In genomic region chr6:30460750-30461446, GRCm38 (mm10) we compare ENCODE assay signal across 8 mouse cellular contexts. TPM values are rescaled to one million over a fixed set of nuclear protein-coding genes. Genes with fewer than 3 reads are reported as not detected.
DNase-seq lines count a peak whose midpoint lies in the region; ATAC-seq and TF ChIP-seq lines count a peak whose summit lies in the region.

No protein-coding gene starts in this region.

- WGBS in thymus, adult 2 months = 51% methylated on average over 19 of the region's 19 CpGs
- WGBS in forebrain, embryonic 13.5 days = 7% methylated on average over 19 of the region's 19 CpGs
- WGBS in hindbrain, embryonic 12.5 days = 14% methylated on average over 19 of the region's 19 CpGs
- 32% methylated on average over 18 of the region's 19 CpGs for WGBS in liver, postnatal 0 days (ENCODE audit: insufficient replicate concordance)

- H3K9me3 ChIP-seq in forebrain, embryonic 13.5 days (replicated peaks) = no peaks in the 10 kb centered on the region
- H3K9me3 ChIP-seq in hindbrain, embryonic 12.5 days (replicated peaks) = no peaks in the 10 kb centered on the region; the same call in 1 of the 2 replicates
- no peaks in the 10 kb centered on the region for H3K9me3 ChIP-seq in liver, postnatal 0 days (ENCODE audit: low read length)

- TF ChIP-seq POLR2A in thymus, adult 2 months (IDR thresholded peaks at IDR 0.05; ENCODE audit: control insufficient read depth, extremely low read depth, insufficient read depth, low read length, poor library complexity) = no peak

- peak overlapping the region; percentile 73 for H3K9ac ChIP-seq in forebrain, embryonic 13.5 days
- H3K9ac ChIP-seq in hindbrain, embryonic 12.5 days = peak overlapping the region; percentile 50
- H3K9ac ChIP-seq in liver, postnatal 0 days (replicated peaks) = no peak overlapping the region

- peaks cover 12% of the 10 kb centered on the region for H3K4me1 ChIP-seq in thymus, adult 2 months (replicated peaks; ENCODE audit: control insufficient read depth, insufficient read depth, low read length)
- peaks cover 34% of the 10 kb centered on the region for H3K4me1 ChIP-seq in forebrain, embryonic 13.5 days
- peaks cover 34% of the 10 kb centered on the region for H3K4me1 ChIP-seq in hindbrain, embryonic 12.5 days
- H3K4me1 ChIP-seq in liver, postnatal 0 days (ENCODE audit: insufficient read depth) = peaks cover 21% of the 10 kb centered on the region

- no peak overlapping the region for H3K4me3 ChIP-seq in thymus, adult 2 months (ENCODE audit: control insufficient read depth, insufficient read depth, low read length)
- peak overlapping the region; percentile 6 for H3K4me3 ChIP-seq in forebrain, embryonic 13.5 days
- peak overlapping the region; percentile 12; the same call in 1 of the 2 replicates for H3K4me3 ChIP-seq in hindbrain, embryonic 12.5 days
- no peak overlapping the region for H3K4me3 ChIP-seq in liver, postnatal 0 days (ENCODE audit: low read depth, low read length)

- peak; percentile 20 for DNase-seq in thymus, adult 2 months
- no peak for DNase-seq in thymus, adult 18-20 months
- DNase-seq in layer of hippocampus, adult 9-10 months (ENCODE audit: low spot score) = peak; percentile 44
- peak; percentile 68 for DNase-seq in liver, postnatal 0 days
- DNase-seq in retina, postnatal 1 day = peak; percentile 92
- no peak for DNase-seq in urinary bladder, postnatal 36 days (ENCODE audit: low spot score in 2 of 2)

- peak; percentile 96 for ATAC-seq in forebrain, embryonic 13.5 days
- ATAC-seq in hindbrain, embryonic 12.5 days (ENCODE audit: low FRiP score) = peak; percentile 91
- peak; percentile 88 for ATAC-seq in liver, postnatal 0 days

- no peaks in the 10 kb centered on the region; the same call in 1 of the 2 replicates for H3K27me3 ChIP-seq in thymus, adult 2 months (ENCODE audit: control insufficient read depth, insufficient read depth, low read length)
- no peaks in the 10 kb centered on the region for H3K27me3 ChIP-seq in forebrain, embryonic 13.5 days
- no peaks in the 10 kb centered on the region for H3K27me3 ChIP-seq in hindbrain, embryonic 12.5 days
- peaks cover 7% of the 10 kb centered on the region; the same call in 1 of the 2 replicates for H3K27me3 ChIP-seq in liver, postnatal 0 days (ENCODE audit: insufficient read depth, low read length)

- no peak for TF ChIP-seq CTCF in thymus, adult 2 months (IDR thresholded peaks at IDR 0.05; ENCODE audit: borderline replicate concordance, control insufficient read depth, extremely low read depth, insufficient read depth, low read length, poor library complexity)
- no peak for TF ChIP-seq CTCF in liver, postnatal 0 days (IDR thresholded peaks at IDR 0.05; ENCODE audit: low read depth)

- H3K36me3 ChIP-seq in thymus, adult 2 months (ENCODE audit: control insufficient read depth, insufficient read depth, low read length) = no peaks in the 10 kb centered on the region
- no peaks in the 10 kb centered on the region for H3K36me3 ChIP-seq in forebrain, embryonic 13.5 days (ENCODE audit: poor library complexity, severe bottlenecking)
- H3K36me3 ChIP-seq in hindbrain, embryonic 12.5 days = no peaks in the 10 kb centered on the region
- H3K36me3 ChIP-seq in liver, postnatal 0 days (replicated peaks; ENCODE audit: insufficient read depth, low read length) = no peaks in the 10 kb centered on the region

- peak overlapping the region; percentile 68 for H3K4me2 ChIP-seq in forebrain, embryonic 13.5 days
- peak overlapping the region; percentile 57 for H3K4me2 ChIP-seq in hindbrain, embryonic 12.5 days (replicated peaks)
- H3K4me2 ChIP-seq in liver, postnatal 0 days (ENCODE audit: low read depth, low read length) = peak overlapping the region; percentile 82

- no peak for TF ChIP-seq EP300 in liver, postnatal 0 days (IDR thresholded peaks at IDR 0.05; ENCODE audit: low read depth)

- H3K27ac ChIP-seq in thymus, adult 2 months (ENCODE audit: control insufficient read depth, insufficient read depth, low read length) = no peak overlapping the region
- H3K27ac ChIP-seq in forebrain, embryonic 13.5 days = peak overlapping the region; percentile 99
- H3K27ac ChIP-seq in hindbrain, embryonic 12.5 days = peak overlapping the region; percentile 98
- H3K27ac ChIP-seq in liver, postnatal 0 days (ENCODE audit: low read depth) = 0 out of 2 replicates have a peak overlapping the region, but pooled peaks have one; percentile 16

RNA-seq across cellular contexts. Expression of gene Tmem209, which starts 48.7 kb away (rescaled TPM):
- 79.5 and 80.2 TPM in 2 replicates for polyA plus RNA-seq in thymus, adult 2 months (2012; rRNA removed)
- polyA plus RNA-seq in forebrain, embryonic 13.5 days (2015; fragmentation: Nextera tagmentation; extraction: Ambion mirVana) = 37.6 and 41.4 TPM in 2 replicates
- polyA plus RNA-seq in hindbrain, embryonic 12.5 days (2016; fragmentation: Nextera tagmentation; extraction: Ambion mirVana) = 37.0 and 38.9 TPM in 2 replicates
- polyA plus RNA-seq in liver, postnatal 0 days (2015; fragmentation: Nextera tagmentation; extraction: Ambion mirVana) = 10.8 and 12.6 TPM in 2 replicates

RNA-seq across cellular contexts. Expression of gene Ssmem1, which starts 48.8 kb away (rescaled TPM):
- polyA plus RNA-seq in thymus, adult 2 months (2012; rRNA removed) = not detected in 2 replicates
- 0.26 TPM in 1 of 2 replicates, not detected in the other for polyA plus RNA-seq in forebrain, embryonic 13.5 days (2015; fragmentation: Nextera tagmentation; extraction: Ambion mirVana)
- 0.21 and 0.34 TPM in 2 replicates for polyA plus RNA-seq in hindbrain, embryonic 12.5 days (2016; fragmentation: Nextera tagmentation; extraction: Ambion mirVana)
- polyA plus RNA-seq in liver, postnatal 0 days (2015; fragmentation: Nextera tagmentation; extraction: Ambion mirVana) = not detected in 2 replicates

RNA-seq across cellular contexts. Expression of gene Klhdc10, which starts 59.2 kb away (rescaled TPM):
- polyA plus RNA-seq in thymus, adult 2 months (2012; rRNA removed) = 25.5 and 29.7 TPM in 2 replicates
- 26.9 and 28.5 TPM in 2 replicates for polyA plus RNA-seq in forebrain, embryonic 13.5 days (2015; fragmentation: Nextera tagmentation; extraction: Ambion mirVana)
- polyA plus RNA-seq in hindbrain, embryonic 12.5 days (2016; fragmentation: Nextera tagmentation; extraction: Ambion mirVana) = 42.5 and 45.4 TPM in 2 replicates
- polyA plus RNA-seq in liver, postnatal 0 days (2015; fragmentation: Nextera tagmentation; extraction: Ambion mirVana) = 6.4 and 6.9 TPM in 2 replicates

Comparison
In these comparisons a context has a peak if more than half of its experiments do, and no peak if none do; other contexts are left out.
1. DNase-seq: peak in thymus, adult 2 months (single experiment), layer of hippocampus, adult 9-10 months (single experiment), liver, postnatal 0 days (single experiment) and retina, postnatal 1 day (single experiment); none in thymus, adult 18-20 months (0 of 2) and urinary bladder, postnatal 36 days (0 of 2).
2. H3K4me3 ChIP-seq: peak in forebrain, embryonic 13.5 days (single experiment) and hindbrain, embryonic 12.5 days (single experiment); none in thymus, adult 2 months (single experiment) and liver, postnatal 0 days (single experiment).
3. Peak in every context shown above with its lines, with median percentiles within 50 percentile points of each other: ATAC-seq and H3K4me2 ChIP-seq.